Mouse (Mus musculus): Measurements from ENCODE around the gene Cntn5. TPM values are rescaled to one million over a fixed set of nuclear protein-coding genes. Genes with fewer than 3 reads are reported as not detected.

Cntn5 gene
- polyA plus RNA-seq, 1 experiment: not detected

- TF ChIP-seq FLI1 (IDR thresholded peaks at IDR 0.05; ENCODE audit: low read length) (no peak), GATA1 (IDR thresholded peaks at IDR 0.05; ENCODE audit: borderline replicate concordance, low read length) (no peak)
- no peak overlapping the region for H3K4me3 ChIP-seq (replicated peaks)
- no peaks in the 10 kb centered on the region for H3K27me3 ChIP-seq (replicated peaks)
- no peaks in the 10 kb centered on the region for H3K36me3 ChIP-seq (replicated peaks; ENCODE audit: low read length)
- H3K4me1 ChIP-seq: no peaks in the 10 kb centered on the region
- H3K9me3 ChIP-seq: no peaks in the 10 kb centered on the region
These were observed 966.8 kb downstream of the Cntn5 start for GRCm38 (mm10) chr9:9937444-9938436.

- Histone ChIP-seq H3K9me3 (peaks cover 14% of the 10 kb centered on the region; the same call in 1 of the 2 replicates), H3K27me3 (replicated peaks) (no peaks in the 10 kb centered on the region), H3K4me3 (replicated peaks) (no peak overlapping the region), H3K36me3 (replicated peaks; ENCODE audit: low read length) (no peaks in the 10 kb centered on the region), H3K4me1 (no peaks in the 10 kb centered on the region)
- TF ChIP-seq FLI1 (IDR thresholded peaks at IDR 0.05; ENCODE audit: low read length): no peak
- TF ChIP-seq GATA1 (IDR thresholded peaks at IDR 0.05; ENCODE audit: borderline replicate concordance, low read length): no peak
These were observed 984.0 kb downstream of the Cntn5 start for GRCm38 (mm10) chr9:9920580-9920979.

GRCm38 (mm10) chr9:9899070-9899469 is 1005.5 kb downstream of the Cntn5 start:
- no peak overlapping the region for H3K4me3 ChIP-seq (replicated peaks)
- no peaks in the 10 kb centered on the region for H3K36me3 ChIP-seq (replicated peaks; ENCODE audit: low read length)
- no peak for TF ChIP-seq GATA1 (IDR thresholded peaks at IDR 0.05; ENCODE audit: borderline replicate concordance, low read length)
- H3K9me3 ChIP-seq: no peaks in the 10 kb centered on the region
- no peaks in the 10 kb centered on the region for H3K4me1 ChIP-seq
- H3K27me3 ChIP-seq (replicated peaks): no peaks in the 10 kb centered on the region

- H3K27me3 ChIP-seq (replicated peaks): no peaks in the 10 kb centered on the region
- H3K4me1 ChIP-seq: no peaks in the 10 kb centered on the region
- no peaks in the 10 kb centered on the region for H3K36me3 ChIP-seq (replicated peaks; ENCODE audit: low read length)
- no peak overlapping the region for H3K4me3 ChIP-seq (replicated peaks)
- TF ChIP-seq FLI1 (IDR thresholded peaks at IDR 0.05; ENCODE audit: low read length): no peak
- no peak for TF ChIP-seq GATA1 (IDR thresholded peaks at IDR 0.05; ENCODE audit: borderline replicate concordance, low read length)
- H3K9me3 ChIP-seq: peaks cover 4% of the 10 kb centered on the region
These were observed 1018.4 kb downstream of the Cntn5 start for GRCm38 (mm10) chr9:9886210-9886609.

- Histone ChIP-seq H3K4me3 (replicated peaks) (no peak overlapping the region), H3K36me3 (replicated peaks; ENCODE audit: low read length) (no peaks in the 10 kb centered on the region), H3K4me1 (no peaks in the 10 kb centered on the region), H3K9me3 (peaks cover 4% of the 10 kb centered on the region), H3K27me3 (replicated peaks) (no peaks in the 10 kb centered on the region)
- no peak for TF ChIP-seq GATA1 (IDR thresholded peaks at IDR 0.05; ENCODE audit: borderline replicate concordance, low read length)
- TF ChIP-seq FLI1 (IDR thresholded peaks at IDR 0.05; ENCODE audit: low read length): no peak
These were observed 1021.7 kb downstream of the Cntn5 start for GRCm38 (mm10) chr9:9882779-9883383.

- Histone ChIP-seq H3K4me1 (no peaks in the 10 kb centered on the region), H3K36me3 (replicated peaks; ENCODE audit: low read length) (no peaks in the 10 kb centered on the region), H3K27me3 (replicated peaks) (no peaks in the 10 kb centered on the region), H3K4me3 (replicated peaks) (no peak overlapping the region), H3K9me3 (no peaks in the 10 kb centered on the region)
- TF ChIP-seq FLI1 (IDR thresholded peaks at IDR 0.05; ENCODE audit: low read length) (no peak), GATA1 (IDR thresholded peaks at IDR 0.05; ENCODE audit: borderline replicate concordance, low read length) (no peak)
These were observed 1032.2 kb downstream of the Cntn5 start for GRCm38 (mm10) chr9:9872112-9873035.

- Histone ChIP-seq H3K4me1 (no peaks in the 10 kb centered on the region), H3K9me3 (no peaks in the 10 kb centered on the region), H3K36me3 (replicated peaks; ENCODE audit: low read length) (no peaks in the 10 kb centered on the region), H3K4me3 (replicated peaks) (no peak overlapping the region), H3K27me3 (replicated peaks) (no peaks in the 10 kb centered on the region)
- TF ChIP-seq FLI1 (IDR thresholded peaks at IDR 0.05; ENCODE audit: low read length) (no peak), GATA1 (IDR thresholded peaks at IDR 0.05; ENCODE audit: borderline replicate concordance, low read length) (no peak)
These were observed 1043.9 kb downstream of the Cntn5 start for GRCm38 (mm10) chr9:9860631-9861030.

GRCm38 (mm10) chr9:9859323-9859722 is 1045.3 kb downstream of the Cntn5 start:
- no peak overlapping the region for H3K4me3 ChIP-seq (replicated peaks)
- H3K9me3 ChIP-seq: no peaks in the 10 kb centered on the region

GRCm38 (mm10) chr9:9854791-9855190 is 1049.8 kb downstream of the Cntn5 start:
- Histone ChIP-seq H3K4me3 (replicated peaks) (no peak overlapping the region), H3K4me1 (no peaks in the 10 kb centered on the region), H3K9me3 (no peaks in the 10 kb centered on the region), H3K36me3 (replicated peaks; ENCODE audit: low read length) (no peaks in the 10 kb centered on the region), H3K27me3 (replicated peaks) (no peaks in the 10 kb centered on the region)
- no peak for TF ChIP-seq GATA1 (IDR thresholded peaks at IDR 0.05; ENCODE audit: borderline replicate concordance, low read length)
- TF ChIP-seq FLI1 (IDR thresholded peaks at IDR 0.05; ENCODE audit: low read length): no peak

More at GRCm38 (mm10) chr9:9859323-9859722, 1045.3 kb downstream of the Cntn5 start:
- no peaks in the 10 kb centered on the region for H3K4me1 ChIP-seq
- H3K36me3 ChIP-seq (replicated peaks; ENCODE audit: low read length): no peaks in the 10 kb centered on the region
- TF ChIP-seq FLI1 (IDR thresholded peaks at IDR 0.05; ENCODE audit: low read length): no peak
- no peak for TF ChIP-seq GATA1 (IDR thresholded peaks at IDR 0.05; ENCODE audit: borderline replicate concordance, low read length)
- no peaks in the 10 kb centered on the region for H3K27me3 ChIP-seq (replicated peaks)
